Mouse (Mus musculus) spleen, postnatal 14 days (tissue): ENCODE measurements around the gene Fer.

Source experiments
- DNase-seq, 2 experiments: peaks; one replicate each; pipeline ENCODE4 v3.0.0; 2021 to 2022; ENCODE audit warnings: low spot score in 2 of 2

Fer gene

GRCm38 (mm10) chr17:63978794-63979571 lies 116.1 kb downstream of the Fer start:
- DNase-seq: no peak

- DNase-seq: no peak
Measured at GRCm38 (mm10) chr17:63980167-63980566, 117.3 kb downstream of the Fer start.

- no peak for DNase-seq
Measured at GRCm38 (mm10) chr17:63988710-63989109, 125.8 kb downstream of the Fer start.

- DNase-seq: no peak
Measured at GRCm38 (mm10) chr17:63991160-63991559, 128.3 kb downstream of the Fer start.

- DNase-seq: no peak
Measured at GRCm38 (mm10) chr17:63995921-63996320, 133.1 kb downstream of the Fer start.

- no peak for DNase-seq
Measured at GRCm38 (mm10) chr17:63997643-63998042, 134.8 kb downstream of the Fer start.

GRCm38 (mm10) chr17:64003444-64003843 lies 140.6 kb downstream of the Fer start:
- no peak for DNase-seq

- no peak for DNase-seq
Measured at GRCm38 (mm10) chr17:64005575-64006249, 142.8 kb downstream of the Fer start.

- DNase-seq: no peak
Measured at GRCm38 (mm10) chr17:64016606-64017005, 153.7 kb downstream of the Fer start.

- no peak for DNase-seq
Measured at GRCm38 (mm10) chr17:64018240-64018639, 155.4 kb downstream of the Fer start.

- no peak for DNase-seq
Measured at GRCm38 (mm10) chr17:64018870-64019269, 156.0 kb downstream of the Fer start.

- no peak for DNase-seq
Measured at GRCm38 (mm10) chr17:64019646-64020045, 156.8 kb downstream of the Fer start.

- no peak for DNase-seq
Measured at GRCm38 (mm10) chr17:64026485-64026884, 163.6 kb downstream of the Fer start.

GRCm38 (mm10) chr17:64041771-64042170 lies 178.9 kb downstream of the Fer start:
- DNase-seq: no peak

GRCm38 (mm10) chr17:64045326-64045725 lies 182.5 kb downstream of the Fer start:
- DNase-seq: no peak

- no peak for DNase-seq
Measured at GRCm38 (mm10) chr17:64046557-64046956, 183.7 kb downstream of the Fer start.

GRCm38 (mm10) chr17:64050911-64051310 lies 188.0 kb downstream of the Fer start:
- DNase-seq: no peak

- no peak for DNase-seq
Measured at GRCm38 (mm10) chr17:64053636-64054035, 190.8 kb downstream of the Fer start.

- no peak for DNase-seq
Measured at GRCm38 (mm10) chr17:64060529-64060928, 197.7 kb downstream of the Fer start.

GRCm38 (mm10) chr17:64065243-64065642 lies 202.4 kb downstream of the Fer start:
- DNase-seq: no peak

GRCm38 (mm10) chr17:64077392-64077791 lies 214.5 kb downstream of the Fer start:
- DNase-seq: no peak

GRCm38 (mm10) chr17:64084751-64085150 lies 221.9 kb downstream of the Fer start:
- DNase-seq: no peak

- no peak for DNase-seq
Measured at GRCm38 (mm10) chr17:64085493-64085892, 222.6 kb downstream of the Fer start.
